Mouse (Mus musculus) heart, embryonic 14.5 days (tissue): ENCODE data around the gene Chml. TPM values are rescaled to one million over a fixed set of nuclear protein-coding genes. Genes with fewer than 3 reads are reported as not detected.

ENCODE experiments used
- ATAC-seq: fragments of 200-750 bp; cut with Nextera tagmentation; 2 replicates; pipeline ENCODE4 v1.8.0; 2017; ENCODE audit warnings: low read depth, moderate TSS enrichment; ENCODE audit not compliant: insufficient number of reproducible peaks, insufficient read depth, low FRiP score
- H3K27ac ChIP-seq, 2 experiments: fragments of 200-500 bp in 1 of 2; fragments of 300-500 bp in 1 of 2; sonication (generic) in 1 of 2; replicated peaks in 1 of 2; 2 replicates each; pipeline ENCODE4 v1.5.1; 2012 to 2014; ENCODE audit warnings: low read depth in 2 of 2, low read length in 2 of 2, control low read depth in 1 of 2, mild to moderate bottlenecking in 1 of 2, mixed read lengths in 1 of 2; ENCODE audit not compliant: control insufficient read depth in 1 of 2, insufficient read depth in 1 of 2
- H3K27me3 ChIP-seq: fragments of 300-500 bp; sonication (generic); 2 replicates; pipeline ENCODE4 v1.6.1; 2014; ENCODE audit warnings: mild to moderate bottlenecking, low read length, control low read depth; ENCODE audit not compliant: control insufficient read depth, insufficient read depth
- H3K36me3 ChIP-seq: fragments of 300-500 bp; sonication (generic); 2 replicates; pipeline ENCODE4 v1.6.1; 2014; ENCODE audit warnings: mild to moderate bottlenecking, control low read depth, low read length, mixed read lengths; ENCODE audit not compliant: control insufficient read depth, insufficient read depth
- H3K4me1 ChIP-seq, 2 experiments: fragments of 200-500 bp in 1 of 2; fragments of 300-500 bp in 1 of 2; sonication (generic) in 1 of 2; 2 replicates each; pipeline ENCODE4 v1.6.1; 2012 to 2014; ENCODE audit warnings: low read length in 2 of 2, control low read depth in 1 of 2, mixed read lengths in 1 of 2; ENCODE audit not compliant: control insufficient read depth in 2 of 2, insufficient read depth in 2 of 2
- H3K4me2 ChIP-seq: fragments of 300-500 bp; sonication (generic); 2 replicates; pipeline ENCODE4 v1.6.1; 2014; ENCODE audit warnings: mild to moderate bottlenecking, low read length
- H3K4me3 ChIP-seq, 2 experiments: fragments of 200-500 bp in 1 of 2; fragments of 300-500 bp in 1 of 2; sonication (generic) in 1 of 2; 2 replicates each; pipeline ENCODE4 v1.5.1; 2012 to 2014; ENCODE audit warnings: low read length in 2 of 2, mild to moderate bottlenecking in 2 of 2, control low read depth in 1 of 2, low read depth in 1 of 2, moderate library complexity in 1 of 2; ENCODE audit not compliant: control insufficient read depth in 1 of 2, insufficient read depth in 1 of 2
- H3K9ac ChIP-seq: fragments of 300-500 bp; sonication (generic); 2 replicates; pipeline ENCODE4 v1.6.1; 2014; ENCODE audit warnings: mild to moderate bottlenecking, low read length
- H3K9me3 ChIP-seq: fragments of 300-500 bp; sonication (generic); 2 replicates; pipeline ENCODE4 v1.6.1; 2016; ENCODE audit warnings: low read length, control low read depth; ENCODE audit not compliant: control insufficient read depth
- WGBS: fragments of 180-500 bp; shearing (Covaris S2); extraction: QIAGEN DNeasy Blood & Tissue Kit; methylation state at CpG from one replicate; pipeline ENCODE4 v1.1.7; 2014; 5-methylcytosine and 5-hydroxymethylcytosine counted together
- polyA plus RNA-seq: library from polyadenylated mRNA; unstranded; fragments of >200 nt; fragmentation: Nextera tagmentation; extraction: Ambion mirVana; gene quantifications from 2 replicates; pipeline ENCODE4 v1.2.1, GENCODE M21; 2014

Chml gene
- polyA plus RNA-seq, 1 experiment from 2014 or later: 6.9 TPM

GRCm38 (mm10) chr1:175632470-175632869, 60.2 kb downstream of the Chml start:
- 94% methylated on average over 14 of the region's 14 CpGs for WGBS
- Histone ChIP-seq H3K9ac (no peak overlapping the region), H3K9me3 (no peaks in the 10 kb centered on the region), H3K4me3 (no peak overlapping the region), H3K36me3 (no peaks in the 10 kb centered on the region), H3K27me3 (no peaks in the 10 kb centered on the region), H3K4me2 (no peak overlapping the region), H3K27ac (no peak overlapping the region), H3K4me1 (no peaks in the 10 kb centered on the region)
- no peak for ATAC-seq

Other genes with a start within 250 kb of the Chml start
- gene Rgs7, start 200.4 kb downstream of the Chml start, polyA plus RNA-seq: 0.55 and 0.82 TPM in 2 replicates
- gene Kmo, start 72.5 kb downstream of the Chml start, polyA plus RNA-seq: 0.36 TPM in 1 of 2 replicates, not detected in the other
- 306 and 312 TPM in 2 replicates for gene Fh1, start 67.3 kb downstream of the Chml start, polyA plus RNA-seq
- 13.4 and 15.6 TPM in 2 replicates for gene Opn3, start 125 bp downstream of the Chml start, polyA plus RNA-seq
- not detected in 2 replicates for gene Wdr64, start 5.7 kb upstream of the Chml start, polyA plus RNA-seq
- gene Exo1, start 187.7 kb upstream of the Chml start, polyA plus RNA-seq: 25.2 and 25.7 TPM in 2 replicates
- 0.11 TPM in 1 of 2 replicates, not detected in the other for gene Gm38100, start 227.4 kb upstream of the Chml start, polyA plus RNA-seq